Mouse (Mus musculus) lung, embryonic 15.5 days (tissue): ENCODE data around the gene Bcl6. TPM values are rescaled to one million over a fixed set of nuclear protein-coding genes. Genes with fewer than 3 reads are reported as not detected.

Source experiments
- ATAC-seq: fragments of 200-750 bp; cut with Nextera tagmentation; 2 replicates; pipeline ENCODE4 v1.8.0; 2017; ENCODE audit warnings: moderate number of reproducible peaks, borderline replicate concordance; ENCODE audit not compliant: low FRiP score, low TSS enrichment; ENCODE audit errors: extremely low read depth
- H3K27ac ChIP-seq: fragments of 300-500 bp; sonication (generic); 2 replicates; pipeline ENCODE4 v1.5.1; 2015; ENCODE audit warnings: moderate library complexity, mild to moderate bottlenecking, inconsistent platforms
- H3K27me3 ChIP-seq: fragments of 300-500 bp; sonication (generic); 2 replicates; pipeline ENCODE4 v1.6.1; 2015; ENCODE audit warnings: inconsistent platforms
- H3K36me3 ChIP-seq: fragments of 300-500 bp; sonication (generic); 2 replicates; pipeline ENCODE4 v1.6.1; 2015; ENCODE audit warnings: inconsistent platforms
- H3K4me1 ChIP-seq: fragments of 300-500 bp; sonication (generic); 2 replicates; pipeline ENCODE4 v1.6.1; 2015; ENCODE audit warnings: inconsistent platforms
- H3K4me2 ChIP-seq: fragments of 300-500 bp; sonication (generic); 2 replicates; pipeline ENCODE4 v1.6.1; 2015; ENCODE audit warnings: inconsistent platforms, mild to moderate bottlenecking, moderate library complexity
- H3K4me3 ChIP-seq: fragments of 300-500 bp; sonication (generic); 2 replicates; pipeline ENCODE4 v1.5.1; 2015; ENCODE audit warnings: mild to moderate bottlenecking, inconsistent platforms
- H3K9ac ChIP-seq: fragments of 300-500 bp; sonication (generic); 2 replicates; pipeline ENCODE4 v1.6.1; 2015; ENCODE audit warnings: inconsistent platforms
- H3K9me3 ChIP-seq: fragments of 300-500 bp; sonication (generic); 2 replicates; pipeline ENCODE4 v1.6.1; 2016; ENCODE audit warnings: inconsistent platforms
- WGBS: fragments of 180-500 bp; shearing (Covaris S2); methylation state at CpG from one replicate; pipeline ENCODE4 v1.1.7; 2015; 5-methylcytosine and 5-hydroxymethylcytosine counted together
- polyA plus RNA-seq: library from polyadenylated mRNA; unstranded; fragments of >200 nt; fragmentation: Nextera tagmentation; extraction: Ambion mirVana; gene quantifications from 2 replicates; pipeline ENCODE4 v1.2.1, GENCODE M21; 2015

The Bcl6 gene
- 1.7 TPM in 2 replicates for polyA plus RNA-seq

DNA sequence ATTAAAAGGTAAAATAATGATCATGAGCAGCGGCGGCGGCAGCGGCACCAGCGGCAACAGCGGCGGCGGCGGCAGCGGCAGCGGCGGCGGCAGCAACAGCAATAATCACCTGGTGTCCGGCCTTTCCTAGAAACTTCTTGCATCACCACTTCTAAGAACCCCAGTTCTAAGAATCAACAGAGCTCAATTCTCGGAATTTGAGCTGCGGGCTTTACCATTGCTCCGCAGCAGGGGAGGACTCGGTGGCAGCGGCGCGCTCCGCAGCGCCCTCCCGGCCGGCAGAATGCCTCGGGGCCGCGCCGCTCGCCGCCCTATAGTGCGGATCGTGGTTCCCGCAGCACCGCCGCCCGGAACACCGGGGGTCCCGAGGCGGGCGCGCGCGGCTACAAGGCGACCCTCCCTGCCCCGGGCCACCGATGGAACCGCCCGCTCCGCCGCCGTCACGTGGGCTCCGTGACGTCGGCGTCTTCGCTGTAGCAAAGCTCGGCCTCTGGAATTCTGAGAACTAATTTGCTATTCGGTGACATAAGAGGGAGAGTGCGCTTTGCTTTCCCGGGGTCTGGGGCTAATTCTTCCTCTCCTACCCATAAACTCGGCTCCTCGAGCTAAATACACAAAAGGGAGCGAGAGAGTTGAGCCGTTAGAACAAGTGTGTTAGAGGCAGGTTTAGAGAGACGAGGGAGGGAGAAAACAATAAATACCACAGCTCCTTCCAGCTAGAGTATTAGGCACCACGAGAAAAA, at the start of gene Bcl6, which contains the start of gene Gm37419:
Gene Bcl6, minus strand, starts transcription at position 387 of the 743 bp plus-strand sequence.
Gene Gm37419, plus strand, starts transcription at position 17 of the 743 bp plus-strand sequence.
- WGBS = under 1% methylated on average over 62 of the region's 68 CpGs
- Histone ChIP-seq H3K9ac (peak within 1 kb of the TSS; percentile 79), H3K36me3 (no peaks in the 10 kb centered on the region), H3K9me3 (no peaks in the 10 kb centered on the region), H3K4me2 (peak within 1 kb of the TSS; percentile 96), H3K27me3 (no peaks in the 10 kb centered on the region), H3K4me3 (peak within 1 kb of the TSS; percentile 79), H3K27ac (peak within 1 kb of the TSS; percentile 99), H3K4me1 (peaks cover 35% of the 10 kb centered on the region)
- ATAC-seq = peak; percentile 78

DNA sequence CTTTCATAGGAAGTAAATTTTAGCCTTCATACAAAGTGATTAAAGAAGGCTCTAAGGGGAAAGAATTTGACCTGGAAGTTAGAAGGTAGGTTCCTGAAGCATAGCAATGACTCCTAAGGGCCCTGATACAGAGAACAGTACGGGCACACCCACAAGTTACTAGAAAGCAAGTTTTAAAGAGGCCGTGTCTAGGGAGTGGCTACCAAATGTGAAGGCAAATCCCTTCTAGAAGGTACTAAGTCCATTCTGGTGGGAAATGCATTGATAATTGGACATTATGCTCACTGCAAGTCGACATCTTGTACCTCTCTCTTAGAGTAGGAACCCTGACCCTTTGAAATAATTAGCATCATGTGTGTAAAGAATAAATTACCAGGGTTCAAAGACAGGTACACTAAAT, 47.7 kb upstream of the Bcl6 start:
- no peak for ATAC-seq
- no peaks in the 10 kb centered on the region for H3K36me3 ChIP-seq
- H3K4me3 ChIP-seq = no peak overlapping the region
- no peak overlapping the region for H3K9ac ChIP-seq
- H3K9me3 ChIP-seq = no peaks in the 10 kb centered on the region
- H3K27ac ChIP-seq = no peak overlapping the region
- no peaks in the 10 kb centered on the region for H3K27me3 ChIP-seq
- 82% methylated on average over 3 of the region's 3 CpGs for WGBS
- no peaks in the 10 kb centered on the region for H3K4me1 ChIP-seq
- H3K4me2 ChIP-seq = no peak overlapping the region

DNA sequence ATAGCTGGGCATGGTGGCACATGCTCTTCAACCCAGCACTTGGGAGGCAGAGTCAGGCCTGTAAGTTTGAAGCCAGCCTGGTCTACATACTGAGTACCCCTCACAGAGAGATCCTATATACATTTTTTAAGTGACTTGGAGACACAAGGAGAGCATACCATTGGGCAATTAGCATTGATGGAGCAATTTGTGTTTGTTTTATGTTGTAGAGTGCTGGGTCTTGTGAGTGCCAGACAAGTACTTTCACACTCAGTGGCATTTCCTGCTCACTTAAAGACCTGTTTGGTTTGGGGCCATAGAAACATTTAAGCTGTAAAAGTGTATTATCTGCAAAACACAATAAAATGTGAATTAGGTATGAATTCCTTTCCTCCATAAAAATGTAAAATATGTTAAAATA, 47.1 kb upstream of the Bcl6 start:
- Histone ChIP-seq H3K9me3 (no peaks in the 10 kb centered on the region), H3K36me3 (no peaks in the 10 kb centered on the region), H3K4me3 (no peak overlapping the region), H3K4me1 (no peaks in the 10 kb centered on the region), H3K27ac (peak overlapping the region; percentile 5; the same call in 1 of the 2 replicates), H3K4me2 (no peak overlapping the region), H3K27me3 (no peaks in the 10 kb centered on the region), H3K9ac (no peak overlapping the region)
- no peak for ATAC-seq

DNA sequence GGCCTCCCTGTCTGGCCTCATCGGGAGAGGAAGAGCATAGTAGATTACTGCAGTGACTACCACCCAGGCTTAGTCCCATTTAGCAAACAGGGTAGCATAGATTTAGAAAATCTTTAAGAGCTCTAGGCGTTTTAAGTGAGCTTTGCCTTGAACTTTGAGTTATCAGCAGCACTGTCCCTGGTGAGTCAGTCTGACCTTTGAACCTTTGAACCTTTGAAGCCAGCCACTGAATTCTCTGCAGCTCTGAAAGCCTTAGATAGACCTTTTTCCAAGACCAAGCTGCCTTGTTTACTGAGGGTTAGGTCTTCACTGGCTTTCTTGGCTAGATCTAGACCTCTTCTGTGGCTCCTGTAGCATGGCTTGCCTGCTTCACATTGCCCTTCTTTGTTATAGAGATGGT, 45.8 kb upstream of the Bcl6 start:
- Histone ChIP-seq H3K9me3 (no peaks in the 10 kb centered on the region), H3K4me2 (no peak overlapping the region), H3K36me3 (no peaks in the 10 kb centered on the region), H3K4me3 (no peak overlapping the region), H3K27me3 (no peaks in the 10 kb centered on the region), H3K27ac (no peak overlapping the region), H3K9ac (no peak overlapping the region), H3K4me1 (no peaks in the 10 kb centered on the region; the same call in 1 of the 2 replicates)
- no peak for ATAC-seq
- 51% methylated on average over 2 of the region's 2 CpGs for WGBS

DNA sequence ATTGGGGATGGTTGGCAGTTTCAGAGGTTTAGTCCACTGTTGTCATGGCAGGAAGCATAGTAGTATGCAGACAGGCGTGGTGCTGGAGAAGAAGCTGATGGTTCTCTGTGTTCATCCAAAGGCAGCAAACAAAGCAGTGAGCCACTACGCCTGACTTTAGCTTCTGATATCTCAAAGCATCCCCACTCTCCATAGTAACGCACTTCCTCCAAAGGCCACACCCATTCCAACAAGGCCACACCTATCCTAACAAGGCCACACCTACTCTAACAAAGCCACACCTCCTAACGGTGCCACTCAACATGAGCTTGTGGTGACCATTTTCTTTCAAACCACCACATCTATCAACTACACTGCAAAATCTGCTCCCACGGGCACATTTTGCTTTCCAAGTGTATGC, 44.6 kb upstream of the Bcl6 start:
- no peak overlapping the region for H3K9ac ChIP-seq
- H3K4me2 ChIP-seq = no peak overlapping the region
- no peak overlapping the region for H3K27ac ChIP-seq
- no peaks in the 10 kb centered on the region for H3K27me3 ChIP-seq
- H3K4me3 ChIP-seq = no peak overlapping the region
- H3K36me3 ChIP-seq = no peaks in the 10 kb centered on the region
- H3K4me1 ChIP-seq = no peaks in the 10 kb centered on the region; the same call in 1 of the 2 replicates
- 88% methylated on average over 5 of the region's 5 CpGs for WGBS
- no peak for ATAC-seq
- no peaks in the 10 kb centered on the region for H3K9me3 ChIP-seq

DNA sequence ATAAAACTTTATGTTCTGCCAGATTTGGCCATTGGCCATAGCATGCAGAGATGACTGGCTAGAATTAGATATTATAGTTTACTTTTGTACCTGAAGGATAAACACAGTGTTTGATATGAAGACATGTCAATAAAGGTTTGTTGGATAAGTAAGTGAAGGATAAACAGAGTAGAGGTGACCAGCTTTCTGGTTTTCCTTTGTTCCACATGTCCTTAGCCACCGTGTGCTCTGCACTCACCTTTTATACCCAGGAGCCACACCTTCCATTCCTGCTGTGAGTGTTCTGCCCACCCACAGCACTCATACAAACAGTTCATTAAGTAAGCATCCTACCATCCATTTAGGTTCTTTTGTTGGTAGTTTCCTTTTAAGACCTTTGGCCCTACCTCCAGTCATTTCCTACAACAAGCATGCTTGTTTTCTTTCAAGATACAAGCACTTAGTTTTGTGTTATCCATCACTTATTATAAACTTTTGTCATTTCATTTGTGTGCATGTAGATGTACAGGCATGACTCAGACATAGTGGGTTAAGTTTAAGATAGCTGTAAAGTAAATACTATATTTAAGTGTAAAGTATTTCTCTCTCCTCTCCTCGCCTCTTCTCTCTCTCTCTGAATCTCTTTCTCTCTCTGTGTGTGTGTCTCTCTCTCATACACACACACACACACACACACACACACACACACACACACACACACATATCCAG, 41.5 kb upstream of the Bcl6 start:
- H3K36me3 ChIP-seq = no peaks in the 10 kb centered on the region
- no peaks in the 10 kb centered on the region; the same call in 1 of the 2 replicates for H3K4me1 ChIP-seq
- H3K9me3 ChIP-seq = no peaks in the 10 kb centered on the region
- no peak overlapping the region for H3K4me3 ChIP-seq
- WGBS = 50% methylated on average over 2 of the region's 2 CpGs
- no peaks in the 10 kb centered on the region for H3K27me3 ChIP-seq
- ATAC-seq = no peak
- H3K4me2 ChIP-seq = no peak overlapping the region
- no peak overlapping the region for H3K9ac ChIP-seq
- no peak overlapping the region for H3K27ac ChIP-seq

DNA sequence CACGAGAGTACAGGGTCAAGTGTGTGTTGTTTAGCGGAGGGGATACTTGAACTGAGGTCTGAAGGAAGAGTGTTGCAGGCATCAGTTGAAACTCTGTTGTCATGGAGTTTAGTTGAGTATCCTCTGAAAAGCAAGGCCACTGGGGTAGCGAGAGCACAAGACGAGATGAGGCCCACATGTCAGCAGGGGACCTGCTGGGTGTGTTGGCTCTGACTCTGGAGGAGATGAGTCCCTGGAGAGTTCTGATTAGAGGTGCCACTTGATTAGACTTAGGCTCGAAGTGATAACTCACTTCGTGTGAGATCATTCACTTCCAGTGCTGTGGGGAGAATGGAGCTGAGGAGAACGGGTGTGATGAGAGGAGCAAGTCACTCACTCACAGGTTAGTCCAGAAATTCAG, 36.8 kb upstream of the Bcl6 start:
- Histone ChIP-seq H3K4me3 (no peak overlapping the region), H3K9ac (no peak overlapping the region), H3K4me2 (no peak overlapping the region), H3K9me3 (no peaks in the 10 kb centered on the region), H3K36me3 (no peaks in the 10 kb centered on the region), H3K27ac (no peak overlapping the region), H3K27me3 (no peaks in the 10 kb centered on the region), H3K4me1 (no peaks in the 10 kb centered on the region; the same call in 1 of the 2 replicates)
- ATAC-seq = no peak
- WGBS = 49% methylated on average over 7 of the region's 7 CpGs

DNA sequence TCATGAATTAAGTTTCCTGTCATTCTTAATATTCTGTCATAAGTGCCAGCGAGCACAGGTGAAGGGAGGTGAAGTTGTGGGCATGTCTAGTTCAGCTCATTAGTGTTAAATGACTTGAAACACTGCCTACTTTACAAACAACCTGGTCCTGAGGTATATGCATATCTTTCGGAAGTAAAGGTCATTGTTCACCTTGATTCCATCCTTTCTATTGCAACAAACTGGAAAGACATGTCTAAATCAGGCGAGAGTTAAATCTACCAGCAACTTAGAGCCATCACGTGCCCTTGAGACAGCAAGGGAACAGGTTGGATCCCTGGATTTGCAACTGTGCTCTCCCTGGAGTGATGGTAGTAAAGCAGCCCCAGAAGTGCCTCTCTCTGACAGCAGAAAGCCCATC, 34.0 kb upstream of the Bcl6 start:
- no peak overlapping the region for H3K4me2 ChIP-seq
- H3K27me3 ChIP-seq = no peaks in the 10 kb centered on the region
- no peak overlapping the region for H3K27ac ChIP-seq
- H3K4me3 ChIP-seq = no peak overlapping the region
- no peak overlapping the region for H3K9ac ChIP-seq
- no peaks in the 10 kb centered on the region for H3K4me1 ChIP-seq
- no peak for ATAC-seq
- 76% methylated on average over 4 of the region's 4 CpGs for WGBS
- H3K9me3 ChIP-seq = no peaks in the 10 kb centered on the region
- H3K36me3 ChIP-seq = no peaks in the 10 kb centered on the region

DNA sequence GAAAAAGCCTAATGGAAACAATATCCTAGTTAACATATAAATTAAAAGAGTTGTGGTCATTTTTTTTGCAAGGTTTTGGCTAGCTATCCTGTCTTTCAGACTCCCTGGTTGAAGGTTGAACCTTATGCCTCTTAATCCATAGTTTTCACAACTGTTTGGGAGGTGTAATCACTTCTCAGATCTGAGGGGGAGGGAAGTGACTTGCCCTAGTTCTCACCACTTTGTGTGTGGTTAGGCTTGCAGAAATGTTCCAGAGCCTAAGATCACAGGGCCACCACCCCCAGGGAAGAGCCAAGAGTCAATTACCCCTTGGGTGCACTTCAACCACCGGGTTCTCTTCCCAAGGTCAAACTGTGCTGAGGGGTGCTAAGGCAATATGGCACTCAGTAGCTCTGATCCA, 33.1 kb upstream of the Bcl6 start:
- H3K9ac ChIP-seq = no peak overlapping the region
- H3K4me1 ChIP-seq = no peaks in the 10 kb centered on the region
- no peak overlapping the region for H3K4me3 ChIP-seq
- H3K9me3 ChIP-seq = no peaks in the 10 kb centered on the region
- H3K4me2 ChIP-seq = no peak overlapping the region
- H3K27me3 ChIP-seq = no peaks in the 10 kb centered on the region
- no peak for ATAC-seq
- WGBS = 43% methylated on average over 1 of the region's 1 CpGs
- no peaks in the 10 kb centered on the region for H3K36me3 ChIP-seq
- no peak overlapping the region for H3K27ac ChIP-seq

DNA sequence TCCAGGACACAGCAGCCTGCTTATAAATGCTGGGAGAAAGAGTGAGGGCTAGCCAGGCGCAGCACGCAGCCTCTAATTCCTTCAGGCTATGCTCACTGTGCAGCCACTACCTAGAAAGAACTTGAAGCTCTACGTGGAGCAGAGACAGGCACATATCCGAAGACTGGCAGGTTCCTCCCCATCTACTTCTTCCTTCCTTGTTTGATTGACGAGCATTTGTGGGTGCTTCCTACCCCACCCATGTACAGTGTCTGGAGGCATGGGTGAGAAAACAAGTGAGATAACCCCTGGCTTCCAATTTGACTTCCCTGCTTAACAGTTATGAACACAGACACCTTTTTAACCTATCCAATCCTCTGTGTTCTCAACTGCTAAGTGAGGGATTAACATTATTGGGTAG, 28.1 kb upstream of the Bcl6 start:
- H3K9me3 ChIP-seq = no peaks in the 10 kb centered on the region
- H3K27me3 ChIP-seq = no peaks in the 10 kb centered on the region
- H3K4me1 ChIP-seq = no peaks in the 10 kb centered on the region
- H3K27ac ChIP-seq = no peak overlapping the region
- WGBS = 66% methylated on average over 5 of the region's 5 CpGs
- H3K36me3 ChIP-seq = no peaks in the 10 kb centered on the region
- no peak overlapping the region for H3K4me2 ChIP-seq
- no peak for ATAC-seq
- H3K9ac ChIP-seq = no peak overlapping the region
- no peak overlapping the region for H3K4me3 ChIP-seq

DNA sequence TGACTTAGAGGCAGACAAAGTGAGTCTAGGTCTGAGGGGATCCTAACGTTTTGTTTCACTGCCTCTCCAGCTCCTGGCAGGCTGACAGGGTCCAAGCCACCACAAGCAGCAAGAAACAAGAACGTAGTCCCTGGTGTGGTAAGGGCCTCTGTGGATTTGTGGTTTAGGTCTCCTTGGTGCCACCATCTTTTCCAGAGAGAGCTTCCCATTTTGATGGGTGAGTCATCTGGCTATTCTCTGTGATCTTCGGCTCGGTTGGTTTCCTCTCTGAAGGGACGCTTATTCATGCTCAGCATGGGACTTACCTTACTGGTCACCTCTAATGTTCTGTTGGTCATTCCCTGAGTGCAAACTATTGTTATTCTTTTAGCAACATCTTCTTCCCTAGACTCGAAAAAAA, 27.6 kb upstream of the Bcl6 start:
- no peaks in the 10 kb centered on the region for H3K4me1 ChIP-seq
- no peak overlapping the region for H3K4me2 ChIP-seq
- no peak overlapping the region for H3K9ac ChIP-seq
- H3K27ac ChIP-seq = no peak overlapping the region
- no peak overlapping the region for H3K4me3 ChIP-seq
- H3K27me3 ChIP-seq = no peaks in the 10 kb centered on the region
- no peaks in the 10 kb centered on the region for H3K36me3 ChIP-seq
- no peaks in the 10 kb centered on the region for H3K9me3 ChIP-seq
- ATAC-seq = no peak
- 65% methylated on average over 6 of the region's 6 CpGs for WGBS

DNA sequence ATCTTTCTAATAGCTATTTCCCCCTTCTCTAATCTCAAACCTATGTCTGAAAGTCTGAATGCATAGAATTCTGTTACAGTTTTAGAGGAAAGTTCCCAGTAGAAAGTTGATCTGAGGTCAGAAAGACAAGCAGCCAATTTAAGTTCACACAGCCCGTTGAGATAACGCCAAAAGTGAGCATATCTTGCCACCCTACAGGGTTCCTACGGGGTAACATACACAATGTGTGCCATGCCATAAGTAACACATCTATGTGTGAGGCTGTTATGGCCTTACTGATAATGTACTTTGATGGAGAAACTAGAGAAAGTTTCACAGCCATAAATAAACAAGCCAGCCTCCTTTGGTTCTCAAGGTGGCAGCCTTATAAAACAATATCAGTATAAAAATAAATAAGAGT, 25.7 kb upstream of the Bcl6 start:
- Histone ChIP-seq H3K27ac (no peak overlapping the region), H3K36me3 (no peaks in the 10 kb centered on the region), H3K4me3 (no peak overlapping the region), H3K27me3 (no peaks in the 10 kb centered on the region), H3K4me1 (no peaks in the 10 kb centered on the region), H3K4me2 (no peak overlapping the region), H3K9me3 (no peaks in the 10 kb centered on the region), H3K9ac (no peak overlapping the region)
- WGBS = 42% methylated on average over 3 of the region's 3 CpGs
- no peak for ATAC-seq
